Mouse (Mus musculus) 3T3-L1 (cell line): ENCODE measurements around the gene Top1.
"Not testable (repeated sequence)": the region's sequence is repeated elsewhere in the genome, so short reads cannot be mapped to it uniquely, and the experiment has no call there.

ENCODE experiments used
- DNase-seq: peaks from one replicate; pipeline ENCODE4 v3.0.0-alpha.2; 2015; ENCODE audit warnings: low read depth, low spot score

Top1 gene

DNA sequence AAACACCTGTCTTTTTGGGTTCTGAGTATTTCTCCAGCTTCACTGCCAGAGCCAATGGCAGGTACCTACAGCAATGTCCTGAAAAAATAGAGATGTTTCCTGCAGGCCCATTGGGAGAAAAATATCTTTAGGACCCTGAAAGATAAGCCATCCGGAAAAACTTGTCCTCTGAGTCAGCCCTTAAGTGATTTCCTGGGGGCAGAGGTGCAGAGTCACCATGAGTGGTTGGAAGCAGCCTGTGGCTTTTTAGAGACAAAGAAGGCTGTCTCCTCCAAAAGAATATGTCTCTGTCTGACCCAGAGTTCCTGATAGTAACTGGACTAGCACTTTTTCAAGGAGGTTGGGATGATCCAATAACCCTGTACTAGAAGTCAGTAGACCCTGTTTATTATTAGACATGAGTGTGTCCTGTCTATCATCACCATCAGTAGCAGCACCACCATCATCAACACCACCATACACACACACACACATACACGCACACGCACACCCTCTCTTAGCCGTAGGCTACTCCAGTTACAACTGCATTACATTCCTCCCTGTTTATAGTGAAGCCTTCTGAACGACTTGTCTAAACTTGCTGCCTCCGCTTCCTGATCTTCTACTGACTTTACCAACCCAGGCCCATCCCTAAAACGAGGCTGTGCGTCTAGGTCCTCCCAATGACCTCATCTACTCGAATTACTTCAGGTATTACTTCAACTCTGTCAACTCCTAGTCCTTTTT lies 14.7 kb upstream of the Top1 start:
- no peak for DNase-seq

DNA sequence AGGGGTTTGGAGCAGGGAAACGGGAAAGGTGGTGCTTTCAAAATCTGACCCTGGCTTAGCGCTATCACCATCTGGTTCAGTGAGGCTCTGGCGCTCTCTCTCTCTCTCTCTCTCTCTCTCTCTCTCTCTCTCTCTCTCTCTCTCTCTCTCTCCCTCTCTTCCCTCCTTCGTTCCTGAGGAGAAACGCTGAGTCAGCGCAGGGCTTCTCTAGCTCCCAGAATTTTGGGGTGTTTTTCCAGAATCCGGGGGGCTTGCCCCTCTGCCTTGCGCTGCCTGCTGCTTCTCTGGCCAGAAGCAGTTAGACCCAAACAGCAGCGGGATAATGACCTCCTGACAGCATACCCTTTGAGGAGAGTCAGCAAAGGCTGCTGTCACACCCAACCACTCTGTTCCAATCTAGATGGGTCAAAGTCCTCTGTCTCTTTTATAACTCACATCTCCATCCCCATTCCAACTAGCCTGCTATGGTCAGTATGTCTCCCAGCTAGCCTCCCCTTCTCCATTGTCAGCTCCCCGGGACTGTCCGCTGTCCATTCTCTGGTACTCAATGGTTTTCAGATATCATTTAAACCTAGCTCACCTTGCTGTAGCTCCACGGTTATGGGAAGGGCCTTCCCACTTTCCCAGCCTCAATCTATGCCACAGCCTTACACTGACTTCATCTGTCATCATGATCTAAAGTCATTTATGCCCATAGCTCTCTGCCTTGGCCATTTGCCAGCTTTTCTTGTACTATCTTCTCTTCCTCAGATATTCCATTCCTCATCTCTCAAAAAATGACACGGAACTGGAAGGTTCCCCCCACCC lies 5.6 kb upstream of the Top1 start:
- no peak for DNase-seq

DNA sequence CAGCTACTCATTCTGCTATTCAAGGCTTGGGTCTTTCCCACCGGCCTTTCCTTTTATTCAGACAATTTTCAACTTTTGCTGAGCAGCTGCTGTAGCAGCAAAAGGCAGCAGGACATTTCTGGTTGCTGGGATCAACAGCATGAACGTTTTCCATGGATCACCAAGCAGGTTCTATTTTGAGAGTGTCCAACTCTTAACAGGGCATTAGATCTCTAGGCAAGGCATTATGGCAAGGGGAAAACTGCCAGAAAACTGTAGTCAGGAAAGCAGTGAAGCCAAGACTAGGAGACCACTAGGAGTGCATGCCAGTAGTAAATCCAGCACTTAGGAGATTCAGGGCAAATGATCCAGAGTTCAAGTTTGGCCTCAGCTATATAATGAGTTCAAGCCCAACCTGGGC lies 4.5 kb upstream of the Top1 start:
- no peak for DNase-seq

DNA sequence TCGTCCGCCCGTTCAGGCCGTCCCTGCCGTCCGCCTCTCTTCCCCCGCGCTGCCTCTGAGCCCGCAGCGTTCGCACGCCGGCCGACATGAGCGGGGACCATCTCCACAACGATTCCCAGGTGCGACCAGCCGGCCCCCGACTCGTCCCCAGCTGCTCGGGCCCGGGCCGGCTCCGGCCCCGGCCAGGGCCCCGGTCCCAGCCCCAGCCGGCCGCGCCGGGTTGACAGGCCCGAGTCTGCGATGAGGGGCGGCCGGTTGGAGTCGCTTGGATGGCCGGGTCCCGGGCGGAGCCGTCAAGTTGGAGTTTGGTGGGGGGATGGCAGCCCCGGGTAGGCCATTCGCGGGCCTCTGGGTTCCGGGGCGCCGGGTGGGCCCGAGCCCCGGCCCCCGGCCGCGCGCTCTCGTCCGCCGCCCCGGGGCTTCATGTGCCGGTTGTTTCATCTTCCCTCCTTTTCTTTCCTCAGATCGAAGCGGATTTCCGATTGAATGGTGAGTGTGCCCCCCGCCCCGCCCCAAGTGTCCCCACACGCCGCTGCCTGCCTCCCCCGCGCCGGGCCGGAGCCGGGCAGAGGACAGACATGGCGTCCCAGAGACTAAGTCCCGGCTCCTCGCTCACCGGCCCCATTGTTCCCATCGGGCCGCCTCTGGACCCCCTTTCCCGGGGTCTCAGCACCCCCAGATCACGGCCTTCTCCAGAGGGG lies 606 bp downstream of the Top1 start:
- DNase-seq, result peak; percentile 50

DNA sequence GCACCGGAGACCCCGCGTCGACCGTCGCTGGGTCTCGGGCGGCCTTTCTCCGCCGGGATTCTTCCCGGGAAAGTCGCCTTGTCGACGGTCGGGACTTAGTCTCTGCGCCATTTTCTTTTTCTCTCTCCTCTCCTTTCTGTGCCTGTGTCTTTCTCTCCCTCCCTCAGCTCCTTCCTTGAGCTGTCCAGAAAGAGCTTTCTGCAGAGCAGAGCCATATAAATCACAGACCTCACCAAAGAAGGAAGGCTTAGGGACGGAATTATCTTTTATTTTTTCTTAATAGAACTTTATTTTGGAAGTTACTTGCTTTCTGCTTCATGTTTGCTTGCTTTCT lies 1.1 kb downstream of the Top1 start:
- DNase-seq, result peak; percentile 61

DNA sequence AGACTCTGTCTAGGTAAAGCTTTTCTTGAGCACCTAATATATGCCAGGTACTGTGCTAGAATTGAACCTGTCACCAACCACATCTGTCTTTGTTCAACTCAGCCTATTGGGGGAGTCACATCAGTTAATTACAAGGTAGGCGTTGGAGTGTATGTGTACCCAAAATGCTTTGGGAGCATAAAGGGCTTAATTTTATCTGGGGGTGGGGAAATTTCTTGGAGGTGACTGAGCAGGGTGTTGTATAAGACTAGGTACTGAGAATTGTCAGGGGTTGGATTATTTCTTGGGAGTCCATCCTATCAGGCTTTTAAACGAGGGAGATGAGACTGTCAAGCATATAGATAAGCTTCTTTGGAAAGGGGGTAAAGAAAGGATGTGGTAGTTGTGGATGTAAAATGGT lies 2.4 kb downstream of the Top1 start:
- no peak for DNase-seq

DNA sequence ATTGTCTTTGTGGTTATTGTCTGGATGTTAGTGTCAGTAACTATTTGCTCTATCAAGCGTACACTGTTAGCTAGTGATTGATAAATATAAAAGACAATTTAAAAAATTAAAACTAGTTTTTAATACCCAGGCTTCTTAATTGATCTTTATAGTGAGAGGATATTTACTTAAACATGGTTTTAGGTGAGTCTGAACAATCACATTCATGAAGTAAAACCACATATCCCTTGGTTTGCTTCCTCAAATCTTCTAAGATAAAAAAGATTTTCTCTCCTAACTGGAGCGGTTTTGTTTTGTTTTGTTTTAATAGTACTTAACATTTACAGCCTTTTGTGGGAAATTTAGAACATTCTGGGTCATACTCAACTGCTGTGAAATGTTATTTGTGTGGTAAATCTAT lies 3.4 kb downstream of the Top1 start:
- DNase-seq, result no peak

DNA sequence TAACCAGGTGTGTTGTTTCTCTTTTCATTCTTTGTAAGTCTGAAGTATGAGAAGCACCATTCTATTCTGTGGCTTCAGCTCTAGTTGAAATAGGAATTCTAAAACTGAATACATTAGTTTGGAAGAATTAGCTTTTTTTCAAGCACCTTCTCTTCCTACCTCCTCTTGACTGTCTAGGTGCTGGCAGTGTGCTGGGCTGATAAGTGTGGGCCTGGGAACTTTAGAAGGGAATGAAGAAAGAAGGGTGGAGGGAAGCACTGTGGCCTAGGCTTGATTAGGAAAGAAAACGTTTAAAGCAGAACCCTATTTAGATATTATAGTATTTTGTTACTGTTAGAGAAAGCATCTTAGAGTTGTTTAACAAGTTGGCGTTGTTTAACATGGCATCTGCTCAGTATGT lies 5.5 kb downstream of the Top1 start:
- DNase-seq, result no peak

DNA sequence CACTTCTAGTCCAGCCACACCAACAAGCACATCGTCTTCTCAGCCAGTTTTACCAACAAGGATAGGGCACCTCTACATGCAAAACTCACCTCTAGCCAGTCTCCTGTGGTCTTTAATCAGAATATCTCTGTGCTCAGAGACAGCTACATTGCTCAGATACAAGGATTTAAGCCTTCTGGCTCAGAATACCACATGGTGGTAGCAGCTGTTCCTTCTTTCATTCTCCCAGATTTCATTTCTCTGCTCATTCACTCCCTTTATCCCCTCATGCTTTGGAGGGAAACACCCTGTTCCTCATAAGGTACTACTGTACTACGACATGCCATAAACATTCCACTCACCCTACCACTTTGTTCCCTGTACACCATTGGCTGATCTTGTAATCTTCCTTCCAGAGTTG lies 7.5 kb downstream of the Top1 start:
- no peak for DNase-seq

DNA sequence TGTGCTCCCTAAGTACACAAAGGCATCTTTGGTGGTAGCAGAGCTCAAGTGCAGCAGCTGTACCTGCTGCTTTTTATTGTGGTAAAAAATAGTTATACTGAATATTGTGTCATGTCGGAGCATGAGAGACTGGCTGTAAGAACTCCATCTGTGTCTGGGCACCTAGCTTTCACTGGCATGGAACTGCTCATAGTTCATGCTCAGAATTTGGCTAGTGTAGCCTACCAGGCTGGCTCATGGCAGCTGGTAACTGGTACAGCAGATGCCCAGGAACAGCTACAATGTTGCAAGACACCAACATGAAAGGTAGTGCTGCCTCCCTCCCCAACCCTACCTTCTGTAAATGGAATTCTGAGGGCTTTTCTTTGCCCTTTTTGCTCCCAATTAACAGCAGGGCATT lies 9.9 kb downstream of the Top1 start:
- DNase-seq, result no peak

DNA sequence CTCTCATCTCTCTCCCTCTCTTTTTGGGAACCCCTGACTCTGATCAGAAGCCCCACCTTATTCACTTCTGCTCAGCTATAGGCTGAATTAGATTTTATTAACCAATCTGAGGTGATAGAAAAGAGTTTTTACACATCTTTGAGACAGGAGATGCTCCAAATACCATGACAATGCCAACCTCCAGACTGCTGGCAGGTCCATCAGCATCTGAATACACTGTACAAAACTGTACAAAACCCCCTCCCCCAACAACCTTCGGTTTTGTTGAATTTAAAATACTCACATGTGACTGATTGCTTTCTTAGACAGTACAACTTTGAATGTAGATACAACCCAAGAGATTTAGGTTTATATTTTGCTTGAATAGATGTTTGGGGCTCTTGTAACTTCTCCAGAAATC lies 10.5 kb downstream of the Top1 start:
- DNase-seq, result no peak

DNA sequence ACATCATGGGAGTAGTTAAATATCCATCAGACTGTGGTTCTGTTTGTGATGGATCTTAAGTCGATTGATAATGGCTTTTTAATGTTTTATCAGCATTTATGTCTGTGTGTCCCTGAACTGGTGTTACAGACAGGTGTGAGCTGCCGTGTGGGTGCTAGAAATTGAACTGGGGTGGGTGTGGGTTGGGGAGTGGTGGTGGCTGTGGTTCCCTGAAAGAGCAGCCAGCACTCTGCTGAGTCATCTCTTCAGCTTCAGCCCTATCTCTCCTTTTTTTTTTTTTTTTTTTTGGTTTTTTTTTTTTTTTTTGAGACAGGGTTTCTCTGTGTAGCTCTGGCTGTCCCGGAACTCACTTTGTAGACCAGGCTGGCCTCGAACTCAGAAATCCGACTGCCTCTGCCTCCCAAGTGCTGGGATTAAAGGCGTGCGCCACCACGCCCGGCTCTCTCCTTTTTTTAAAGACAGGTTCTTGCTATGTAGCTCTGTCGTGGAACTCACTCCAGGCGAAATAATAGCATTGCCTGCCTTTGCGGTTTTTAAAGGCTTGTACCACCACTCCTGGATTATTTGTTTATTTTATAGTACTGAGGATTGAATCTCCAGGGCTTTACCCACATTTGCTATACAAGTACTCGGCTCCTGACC lies 12.2 kb downstream of the Top1 start:
- peak; percentile 56 for DNase-seq

DNA sequence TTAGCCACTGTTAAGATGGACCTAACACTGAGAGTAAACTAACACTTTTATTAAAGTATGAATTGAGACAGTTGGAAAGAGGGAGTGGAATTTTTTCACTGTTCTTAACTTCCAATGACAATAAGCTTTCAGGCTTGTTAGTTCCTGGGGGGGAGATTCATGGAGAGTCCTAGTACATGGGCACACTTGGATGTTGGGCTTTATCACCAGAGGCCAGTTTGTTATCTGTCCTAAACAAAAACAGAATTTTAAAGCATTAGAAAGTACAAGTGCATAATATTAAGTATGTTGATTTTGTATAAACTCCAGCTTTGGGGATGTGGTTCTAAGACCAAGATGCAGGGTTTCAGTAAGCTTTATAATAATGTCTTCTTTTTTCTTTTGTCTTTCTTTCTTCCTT lies 13.1 kb downstream of the Top1 start:
- DNase-seq, result no peak

DNA sequence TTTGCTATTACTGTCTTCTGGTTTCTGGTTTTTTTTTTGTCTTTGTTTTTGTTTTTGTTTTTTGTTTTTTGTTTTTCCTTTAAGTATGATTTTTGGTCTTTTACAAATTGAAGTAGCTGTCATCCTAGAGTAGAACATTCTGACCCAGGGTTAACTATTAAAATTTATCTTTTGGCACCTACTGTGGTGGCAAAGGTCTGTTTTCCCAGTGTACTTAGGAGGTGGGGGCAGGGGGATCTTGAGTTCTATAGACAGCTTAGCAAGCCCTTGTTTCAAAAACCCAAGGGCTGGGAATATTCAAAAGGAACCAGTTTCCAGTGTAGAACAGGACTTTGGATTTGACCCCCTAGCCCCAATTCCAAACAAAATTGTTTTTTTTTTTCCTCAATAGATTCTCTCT lies 18.7 kb downstream of the Top1 start:
- DNase-seq, result no peak

DNA sequence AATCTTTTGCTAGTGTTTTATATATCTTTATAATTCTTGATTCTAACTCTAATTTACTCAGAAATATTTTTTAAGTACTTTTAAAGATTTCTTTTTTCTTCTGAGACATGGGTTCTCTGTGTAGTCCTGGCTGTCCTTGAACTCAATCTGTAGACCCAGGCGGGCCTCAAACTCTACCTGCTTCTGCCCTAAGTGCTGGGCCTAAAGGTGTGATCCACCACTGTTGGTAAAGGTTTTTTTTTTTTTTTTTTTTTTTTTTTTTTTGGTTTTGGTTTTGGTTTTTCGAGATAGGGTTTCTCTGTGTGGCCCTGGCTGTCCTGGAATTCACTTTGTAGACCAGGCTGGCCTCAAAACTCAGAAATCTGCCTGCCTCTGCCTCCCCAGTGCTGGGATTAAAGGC lies 19.3 kb downstream of the Top1 start:
- not testable (repeated sequence) for DNase-seq

DNA sequence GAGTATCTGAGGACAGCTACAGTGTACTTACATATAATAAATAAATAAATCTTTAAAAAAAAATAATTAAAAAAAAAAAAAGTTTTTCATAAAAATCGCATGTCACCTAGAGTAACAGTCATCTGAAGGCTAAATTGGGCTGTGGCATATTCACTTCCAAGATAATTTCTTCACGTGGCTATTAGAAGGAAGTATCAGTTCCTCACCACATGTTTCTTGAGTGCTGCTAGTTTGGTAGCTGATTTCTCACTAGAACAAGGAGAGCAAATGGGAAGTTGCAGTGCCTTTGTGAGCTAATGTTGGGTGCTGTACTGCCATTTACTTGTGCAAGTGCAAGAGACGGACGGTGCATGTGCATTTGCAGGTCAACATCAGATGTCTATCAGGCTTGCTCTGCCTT lies 21.6 kb downstream of the Top1 start:
- no peak for DNase-seq

DNA sequence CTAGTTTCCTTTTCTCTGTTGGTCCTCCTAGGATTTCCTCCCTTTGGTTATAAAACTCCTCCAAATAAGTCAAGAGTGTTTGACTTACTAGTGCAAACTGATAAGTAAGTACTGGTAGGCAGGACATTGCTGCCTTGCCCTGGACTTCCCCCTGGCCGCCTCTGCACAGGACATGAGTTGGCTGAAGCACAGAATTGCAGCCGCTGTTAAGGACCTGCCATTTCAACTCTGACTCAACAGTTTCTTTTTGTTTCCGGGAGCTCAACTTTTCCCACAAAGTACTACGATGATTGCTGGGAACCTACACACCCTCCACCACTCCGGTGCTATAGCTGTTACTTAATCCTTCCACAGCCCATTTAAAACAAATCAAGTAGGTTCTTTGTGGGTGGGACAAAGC lies 54.6 kb downstream of the Top1 start:
- DNase-seq, result peak; percentile 47

DNA sequence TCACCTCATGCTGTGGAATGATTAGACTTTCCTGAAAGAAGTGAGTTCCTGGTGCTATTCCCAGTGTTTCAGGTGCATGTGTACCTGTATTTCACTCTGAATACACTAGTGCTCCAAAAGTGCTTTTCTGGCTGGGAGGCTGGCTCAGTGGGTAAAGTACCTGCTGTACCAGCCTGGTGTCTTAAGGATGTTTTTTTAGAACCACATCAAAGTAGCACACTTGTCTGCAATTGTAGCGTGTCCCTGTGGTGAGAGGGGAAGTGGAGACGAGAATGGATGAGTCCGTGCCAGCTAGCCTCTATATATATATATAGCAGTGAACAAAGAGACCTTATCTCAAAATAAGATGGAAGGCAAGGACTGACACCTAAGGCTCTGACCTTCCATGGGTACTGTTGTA lies 55.9 kb downstream of the Top1 start:
- DNase-seq, result no peak

DNA sequence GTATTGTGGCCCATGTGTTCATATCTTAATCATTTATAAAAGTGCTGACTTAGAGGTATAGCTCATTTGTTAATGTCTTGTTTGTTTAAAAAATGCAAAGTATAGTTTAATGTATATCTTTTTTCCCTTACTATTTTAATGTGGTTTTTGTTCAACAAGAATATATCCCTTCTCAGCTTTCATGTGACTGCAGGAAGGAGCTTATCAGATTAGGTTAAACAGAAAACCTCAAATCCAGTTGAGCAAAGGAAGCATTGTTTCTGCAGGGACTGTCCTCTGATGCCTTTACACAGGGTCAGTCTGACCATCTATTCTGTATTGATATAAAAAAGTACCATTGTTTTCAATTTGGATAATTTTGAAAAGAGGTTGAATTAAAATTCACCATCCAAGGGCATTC lies 57.1 kb downstream of the Top1 start:
- no peak for DNase-seq

DNA sequence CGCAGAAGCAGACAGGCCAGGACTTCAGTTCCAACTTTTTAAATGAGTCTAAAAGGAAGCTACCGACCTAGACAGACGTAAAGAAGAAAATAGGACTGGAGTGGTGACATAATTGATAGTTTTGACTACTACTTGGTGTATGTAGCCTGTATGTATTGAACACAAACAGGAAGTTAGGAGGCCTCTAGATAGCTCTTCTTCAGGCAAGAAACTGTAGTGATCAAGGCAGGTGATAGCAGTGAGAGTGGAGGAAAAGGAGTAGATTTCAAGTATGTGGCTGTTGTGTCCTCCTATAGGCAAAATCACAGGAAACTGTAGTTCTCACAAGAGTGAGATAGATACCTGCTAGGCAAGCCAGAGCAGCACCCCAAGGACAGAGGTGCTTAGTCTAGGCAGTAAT lies 62.0 kb downstream of the Top1 start:
- no peak for DNase-seq

DNA sequence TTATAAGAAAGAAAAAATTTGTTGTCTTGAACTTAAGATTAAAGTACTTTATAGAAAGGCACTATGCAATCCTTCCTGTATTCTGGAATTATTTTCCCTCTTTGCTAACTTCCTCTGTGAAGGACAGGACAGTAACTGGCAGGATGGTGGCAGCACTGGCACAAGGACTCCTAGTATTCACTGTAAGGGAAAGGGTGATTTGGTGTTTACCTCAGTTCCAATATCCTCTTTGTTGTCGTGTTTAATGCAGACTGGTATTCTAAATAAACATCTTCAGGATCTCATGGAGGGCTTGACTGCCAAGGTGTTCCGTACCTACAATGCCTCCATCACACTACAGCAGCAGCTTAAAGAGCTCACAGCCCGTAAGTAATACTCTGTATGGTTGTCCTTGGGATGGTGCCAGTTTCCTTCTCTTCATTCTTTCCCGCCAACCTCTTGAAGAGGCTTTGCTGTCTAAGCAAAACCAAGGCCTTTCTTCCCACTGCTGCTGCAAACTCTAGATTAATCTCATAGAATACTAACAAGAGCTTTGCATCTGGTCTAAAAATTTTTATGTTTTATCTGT lies 69.9 kb downstream of the Top1 start:
- DNase-seq, result no peak

DNA sequence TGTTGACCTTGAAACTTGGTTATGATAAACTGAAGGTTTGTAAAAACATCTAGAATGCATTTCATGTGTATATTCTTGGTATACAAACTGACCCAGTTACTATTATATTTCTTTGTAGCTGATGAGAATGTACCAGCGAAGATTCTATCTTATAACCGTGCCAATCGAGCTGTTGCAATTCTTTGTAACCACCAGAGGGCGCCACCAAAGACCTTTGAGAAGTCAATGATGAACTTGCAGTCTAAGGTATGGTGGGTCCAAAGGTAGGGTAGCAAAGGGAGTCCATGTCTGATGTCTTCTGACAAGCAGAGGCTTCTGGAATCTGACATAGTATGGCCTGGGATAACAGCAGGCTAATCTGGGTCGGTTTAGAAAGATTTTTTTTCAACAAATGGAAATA lies 71.6 kb downstream of the Top1 start:
- peak; percentile 71 for DNase-seq
